Mouse (Mus musculus): ENCODE results near the gene Msh5.

Msh5 gene

GRCm38 (mm10) chr17:35046681-35047455, at the start of gene Msh5:
TSS of gene Msh5 (minus strand) at chr17:35046745.
- DNase-seq, result peak; percentile 97 to 98

- no peak for DNase-seq
Observed at GRCm38 (mm10) chr17:35094475-35095365, 48.2 kb upstream of the Msh5 start.

GRCm38 (mm10) chr17:35092403-35093198, 46.1 kb upstream of the Msh5 start:
- no peak for DNase-seq

DNA sequence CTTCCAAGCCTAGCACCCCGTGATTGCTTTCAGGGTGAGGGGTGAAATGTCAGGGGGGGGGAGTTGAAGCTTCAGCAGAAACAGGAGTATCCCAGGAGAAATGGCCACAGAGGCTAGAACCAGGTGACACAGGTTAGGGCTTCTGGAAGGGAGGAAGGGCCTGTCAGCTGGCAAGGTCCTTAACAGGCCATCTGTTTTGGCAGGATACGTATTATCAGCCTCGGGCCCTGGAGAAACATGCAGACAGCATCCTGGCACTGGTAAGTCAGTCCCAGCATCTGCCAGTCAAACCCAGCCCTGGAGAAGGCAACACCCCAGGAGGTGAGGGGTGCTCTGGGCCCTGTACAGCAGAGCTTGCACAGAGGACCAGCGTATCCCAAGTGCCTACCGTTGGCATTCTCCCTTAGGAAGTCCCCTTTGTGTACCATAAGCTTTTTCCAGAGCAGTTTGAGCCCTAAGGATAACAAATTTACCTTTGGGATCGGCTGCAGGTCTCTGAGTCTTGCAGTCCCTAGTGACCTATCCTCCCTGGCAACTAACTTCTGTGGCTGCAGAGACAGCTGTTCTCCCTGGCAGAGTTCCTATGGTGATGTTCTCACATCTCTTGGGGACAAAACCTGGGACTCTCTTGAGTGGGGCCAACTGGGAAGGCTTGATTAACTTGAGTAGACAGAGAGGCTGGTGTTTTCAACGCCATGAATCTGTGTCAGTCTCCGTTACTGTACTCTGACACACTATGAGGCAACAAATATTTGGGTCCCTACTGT, 43.8 kb upstream of the Msh5 start:
- no peak for DNase-seq

DNA sequence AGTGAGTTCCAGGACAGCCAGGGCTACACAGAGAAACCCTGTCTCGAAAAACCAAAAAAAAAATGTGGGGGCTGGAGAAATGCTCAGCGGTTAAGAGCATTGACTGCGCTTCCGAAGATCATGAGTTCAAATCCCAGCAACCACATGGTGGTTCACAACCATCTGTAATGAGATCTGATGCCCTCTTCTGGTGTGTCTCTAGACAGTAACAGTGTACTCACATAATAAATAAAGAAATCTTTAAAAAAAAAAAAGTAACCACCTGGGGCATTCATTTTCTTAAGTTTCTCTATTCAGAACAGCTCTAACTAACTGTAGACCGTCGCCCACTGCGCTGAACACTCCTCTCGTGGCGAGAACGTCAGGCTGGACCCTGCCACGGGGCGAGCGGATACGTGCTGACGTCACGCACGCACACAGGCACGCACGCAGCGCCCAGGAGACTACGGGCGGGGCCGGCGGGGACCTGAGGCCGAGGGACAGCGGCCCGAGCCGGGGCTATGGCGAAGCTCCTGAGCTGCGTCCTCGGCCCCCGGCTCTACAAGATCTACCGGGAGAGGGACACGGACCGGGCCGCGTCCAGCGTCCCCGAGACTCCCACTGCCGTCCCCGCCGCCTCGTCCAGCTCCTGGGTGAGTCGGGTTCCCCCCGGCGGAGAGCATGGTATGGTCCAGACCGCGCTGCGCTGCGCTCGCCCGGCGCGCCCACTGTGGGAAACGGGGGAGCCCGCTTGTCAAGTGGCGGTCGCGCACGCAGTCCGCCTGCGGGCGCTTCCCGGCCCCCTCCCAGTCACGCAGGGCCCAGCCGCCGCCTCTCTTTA, 42.5 kb upstream of the Msh5 start, which contains the start of gene Abhd16a:
Abhd16a (plus strand) TSS at position 439 of the 820 bp plus-strand sequence.
- DNase-seq, result peak; percentile 93 to 96

DNA sequence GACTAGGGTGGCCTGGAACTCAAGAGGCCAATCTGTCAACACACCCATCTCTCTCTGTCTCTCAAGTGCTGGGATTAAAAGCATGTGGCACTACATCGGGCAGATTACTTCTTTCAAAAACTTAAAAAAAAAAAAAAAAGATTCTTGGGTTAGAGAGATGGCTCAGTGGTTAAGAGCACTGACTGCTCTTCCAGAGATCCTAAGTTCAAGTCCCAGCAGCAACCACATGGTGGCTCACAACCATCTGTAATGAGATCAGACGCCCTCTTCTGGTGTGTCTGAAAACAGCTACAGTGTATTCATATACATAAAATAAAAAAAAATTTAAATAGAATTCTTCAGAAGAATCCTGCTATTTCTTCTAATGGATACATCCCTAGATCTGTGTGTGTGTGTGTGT, 41.6 kb upstream of the Msh5 start:
- DNase-seq, result no peak

DNA sequence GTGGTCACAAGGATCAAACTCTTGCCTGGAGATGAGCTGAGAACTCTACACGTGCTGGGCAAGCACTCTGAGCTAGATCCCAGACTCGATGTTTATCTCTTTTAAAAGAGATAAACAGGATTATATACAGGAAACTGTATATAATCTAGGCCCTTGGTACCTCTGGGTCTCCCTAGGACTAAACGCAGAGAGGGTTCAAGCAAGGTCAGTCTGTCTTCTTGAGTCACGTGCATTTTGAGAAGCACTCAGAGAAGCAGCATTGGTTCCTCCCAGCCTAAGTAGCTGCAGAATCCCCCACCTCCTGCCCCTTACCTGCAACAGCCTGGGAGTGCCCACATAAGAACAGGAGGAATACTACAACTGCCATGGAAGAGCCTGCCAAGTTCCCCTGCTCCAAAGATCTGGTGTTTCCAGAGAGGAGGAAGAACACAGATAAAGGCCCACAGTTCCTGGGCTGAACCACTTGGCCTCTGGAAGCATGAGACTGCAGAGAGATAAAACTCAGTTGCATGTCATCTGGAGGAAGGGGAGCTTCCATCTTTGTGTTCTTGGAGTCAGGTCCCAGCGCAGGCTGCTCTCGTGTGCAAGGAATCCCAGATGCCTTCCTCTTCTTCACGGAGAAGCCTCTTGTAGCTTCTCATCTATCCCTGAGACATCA, 38.8 kb upstream of the Msh5 start, which contains the start of gene Ly6g6f:
Ly6g6f (minus strand) TSS at position 403 of the 658 bp plus-strand sequence.
- no peak for DNase-seq

DNA sequence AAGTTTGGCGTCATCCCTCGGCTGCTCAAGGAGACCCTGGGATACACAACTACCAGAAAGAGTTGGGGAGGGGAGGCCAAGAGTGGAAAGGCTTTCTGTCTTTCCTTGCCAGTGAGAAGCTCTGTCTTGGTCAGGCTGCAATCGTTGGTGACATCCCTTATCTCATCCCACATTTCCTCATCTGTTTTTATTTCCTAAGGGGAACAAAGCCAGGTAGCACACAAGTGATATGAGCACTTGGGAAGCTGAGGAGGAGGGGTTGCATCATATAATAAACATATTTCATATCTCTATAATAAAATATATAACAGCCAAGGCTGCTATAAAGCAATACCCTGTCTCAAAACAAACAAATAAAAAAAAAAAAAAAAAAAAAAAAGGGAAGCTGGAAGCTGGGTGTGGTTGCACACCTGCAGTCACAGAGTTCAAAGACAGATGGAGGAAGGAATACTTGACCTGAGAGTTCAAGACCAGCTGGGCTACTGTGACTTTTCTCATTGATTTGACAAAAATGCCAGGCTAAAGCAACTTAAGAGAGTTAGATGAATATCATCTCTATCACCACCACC, 37.5 kb upstream of the Msh5 start:
- DNase-seq, result no peak

GRCm38 (mm10) chr17:35082841-35083576, 36.5 kb upstream of the Msh5 start:
- no peak for DNase-seq

GRCm38 (mm10) chr17:35080710-35081109, 34.2 kb upstream of the Msh5 start:
- DNase-seq, result no peak

DNA sequence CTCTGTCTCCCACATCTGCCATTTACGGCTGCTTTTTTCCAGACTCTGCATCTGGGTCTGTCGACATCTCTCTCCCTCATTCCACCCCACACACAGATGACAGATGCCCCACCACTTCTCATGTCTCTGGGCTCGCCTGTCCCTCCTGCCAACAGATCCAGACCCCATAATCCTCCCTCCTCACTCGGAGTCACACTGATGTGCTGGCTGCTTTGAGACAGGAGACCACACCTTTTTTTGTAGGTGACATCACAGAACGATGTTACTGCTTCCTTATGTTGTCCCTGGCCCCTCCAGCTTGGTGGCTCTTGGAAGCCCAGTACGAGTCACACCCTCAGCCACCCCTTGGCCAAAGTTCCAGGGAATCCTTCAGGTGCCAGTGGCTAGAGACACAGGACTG, 33.7 kb upstream of the Msh5 start:
- no peak for DNase-seq

DNA sequence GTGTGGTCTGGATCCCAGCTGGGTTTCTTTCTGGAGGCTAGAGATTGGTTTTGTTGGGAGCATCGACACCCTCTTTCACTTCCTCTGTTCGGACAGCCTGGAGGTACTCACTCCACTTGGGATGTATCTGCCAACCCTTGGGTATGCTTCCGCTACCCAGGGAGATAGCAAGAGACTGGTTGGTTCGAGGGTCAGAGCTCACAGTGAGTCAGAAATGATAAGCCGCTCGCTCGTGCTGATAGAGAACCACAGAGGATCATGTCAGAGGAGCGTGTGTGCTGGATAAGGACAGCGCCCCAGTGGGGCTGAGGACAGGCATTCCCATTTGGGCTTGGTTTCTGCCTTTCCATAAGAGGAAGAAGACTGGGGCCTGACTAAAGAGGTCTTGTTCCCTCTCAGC, 33.2 kb upstream of the Msh5 start:
- DNase-seq, result no peak

DNA sequence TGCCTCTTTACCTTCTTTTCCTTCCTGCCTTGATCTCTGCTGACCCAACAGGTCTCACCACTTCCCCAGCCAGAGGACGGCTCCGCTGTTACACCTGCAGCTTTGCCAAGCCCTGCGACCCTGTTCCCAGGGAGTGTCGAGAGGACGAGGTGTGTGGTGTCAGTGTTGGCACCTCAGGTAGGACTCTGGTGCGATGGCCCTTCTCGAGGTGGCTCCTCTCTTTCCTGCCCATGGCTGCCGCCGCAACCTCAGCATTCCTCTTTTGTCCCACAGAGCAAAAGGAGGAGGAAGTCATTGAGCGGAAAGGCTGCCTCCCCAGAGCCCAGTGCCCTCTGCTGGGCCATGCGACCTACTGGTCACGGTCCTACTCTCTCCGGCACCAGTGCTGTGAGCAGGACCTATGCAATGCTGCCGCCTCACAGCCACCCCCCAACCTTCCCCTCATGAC, 31.3 kb upstream of the Msh5 start, which contains the start of gene Ly6g6d:
Ly6g6d (minus strand) TSS at position 280 of the 448 bp plus-strand sequence.
- DNase-seq, result no peak

DNA sequence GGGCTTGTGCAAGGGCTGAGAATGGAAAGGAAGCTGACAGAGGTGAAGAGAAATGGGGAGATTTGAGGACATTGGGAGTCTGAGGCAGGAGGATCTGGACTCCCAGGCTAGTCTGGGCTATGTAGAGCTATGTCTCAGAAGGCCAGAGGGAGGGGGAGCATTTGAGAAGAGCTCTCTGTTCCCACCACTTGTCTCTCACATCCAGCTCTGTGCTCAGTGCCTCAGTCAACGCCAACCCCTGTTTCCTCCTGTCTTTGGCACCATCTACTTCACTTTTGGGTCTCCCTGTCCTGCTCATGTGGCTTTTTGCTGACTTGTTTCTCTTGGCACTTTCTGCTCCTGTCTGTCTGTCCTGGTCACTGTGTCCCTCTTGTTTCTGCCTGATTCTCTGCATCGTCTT, 30.7 kb upstream of the Msh5 start:
- no peak for DNase-seq

GRCm38 (mm10) chr17:35076507-35077176, 30.1 kb upstream of the Msh5 start, which contains the start of gene Ly6g6e:
TSS of gene Ly6g6e (plus strand) at chr17:35076902.
- DNase-seq, result no peak

- DNase-seq, result peak; percentile 37 to 56
Observed at GRCm38 (mm10) chr17:35074097-35074496, 27.6 kb upstream of the Msh5 start.

- DNase-seq, result peak in 1 of 2 experiments; percentile 32
Observed at GRCm38 (mm10) chr17:35071454-35071853, 24.9 kb upstream of the Msh5 start.

DNA sequence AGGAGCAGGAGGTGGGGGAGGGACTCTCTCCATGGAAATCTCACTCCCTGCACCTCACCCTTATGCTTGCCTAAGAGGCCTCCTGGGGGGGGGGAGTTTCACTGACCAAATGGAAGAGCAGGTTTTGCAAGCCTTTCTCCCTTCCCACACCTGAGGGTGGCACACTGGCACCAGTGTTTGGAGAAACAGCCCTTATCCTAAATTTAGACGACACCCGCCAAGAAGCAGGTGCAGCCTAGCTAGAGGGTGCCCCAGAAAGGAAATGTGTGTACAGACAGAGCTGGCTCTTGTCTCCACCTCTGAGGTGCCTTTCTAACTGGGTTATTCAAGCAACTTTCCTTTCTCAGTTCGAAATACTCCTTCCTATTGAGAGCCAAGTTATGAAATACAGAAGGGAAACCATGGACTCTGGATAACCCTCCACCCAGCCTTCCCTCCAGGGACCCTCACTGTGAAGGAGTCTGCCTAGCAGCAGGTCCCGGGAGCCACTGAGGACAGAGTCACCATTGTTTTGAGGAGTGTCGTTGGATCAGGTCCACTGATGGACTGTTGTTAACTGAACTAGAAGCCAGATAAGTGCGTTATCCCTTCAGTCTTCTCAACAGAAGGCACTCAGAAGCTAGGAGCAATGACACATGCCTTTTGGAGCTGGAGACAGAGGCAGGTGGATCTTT, 24.1 kb upstream of the Msh5 start:
- peak; percentile 60 to 79 for DNase-seq

Measured in thymus, postnatal 36 days (tissue).